Mouse (Mus musculus) thymus, adult 2 months (tissue): ENCODE results near the gene Cd163l1. TPM values are rescaled to one million over a fixed set of nuclear protein-coding genes. Genes with fewer than 3 reads are reported as not detected.

Source experiments
- DNase-seq: peaks from one replicate; pipeline ENCODE4 v3.0.0; 2021
- H3K27ac ChIP-seq: fragments of 200-500 bp; 2 replicates; pipeline ENCODE4 v1.5.1; 2012; ENCODE audit warnings: low read length, control low read depth; ENCODE audit not compliant: control insufficient read depth, insufficient read depth
- H3K27me3 ChIP-seq: fragments of 200-500 bp; 2 replicates; pipeline ENCODE4 v1.6.1; 2012; ENCODE audit warnings: mild to moderate bottlenecking, low read length, moderate library complexity, mixed read lengths; ENCODE audit not compliant: control insufficient read depth, insufficient read depth
- H3K36me3 ChIP-seq: fragments of 200-500 bp; 2 replicates; pipeline ENCODE4 v1.6.1; 2012; ENCODE audit warnings: mild to moderate bottlenecking, low read length, moderate library complexity; ENCODE audit not compliant: control insufficient read depth, insufficient read depth
- H3K4me1 ChIP-seq: fragments of 200-500 bp; replicated peaks from 2 replicates; pipeline ENCODE4 v1.6.1; 2012; ENCODE audit warnings: low read length; ENCODE audit not compliant: control insufficient read depth, insufficient read depth
- H3K4me3 ChIP-seq: fragments of 200-500 bp; 2 replicates; pipeline ENCODE4 v1.5.1; 2012; ENCODE audit warnings: mild to moderate bottlenecking, low read length, control low read depth, moderate library complexity; ENCODE audit not compliant: control insufficient read depth, insufficient read depth
- CTCF ChIP-seq: fragments of 200-500 bp; IDR thresholded peaks from 2 replicates; pipeline ENCODE4 v1.5.1; 2012; ENCODE audit warnings: mild to moderate bottlenecking, control low read depth, low read length, moderate library complexity, borderline replicate concordance; ENCODE audit not compliant: control insufficient read depth, poor library complexity, insufficient read depth; ENCODE audit errors: extremely low read depth
- POLR2A ChIP-seq: fragments of 200-500 bp; IDR thresholded peaks from 2 replicates; pipeline ENCODE4 v1.6.1; 2012; ENCODE audit warnings: mild to moderate bottlenecking, low read length, control low read depth, moderate library complexity; ENCODE audit not compliant: control insufficient read depth, poor library complexity, insufficient read depth; ENCODE audit errors: extremely low read depth
- WGBS: fragments of 180-500 bp; shearing (Covaris S2); methylation state at CpG from one replicate; pipeline ENCODE4 v1.1.7; 2018; 5-methylcytosine and 5-hydroxymethylcytosine counted together
- polyA plus RNA-seq: library from polyadenylated mRNA; depleted of rRNA; stranded (reverse); fragments of >200 nt; gene quantifications from 2 replicates; pipeline ENCODE4 v1.2.3, GENCODE M21; 2012; rRNA removed

The Cd163l1 gene
- 6.0 and 6.1 TPM in 2 replicates for polyA plus RNA-seq

GRCm38 (mm10) chr7:140217967-140218366 lies at the start of gene Cd163l1:
Cd163l1 (plus strand) TSS chr7:140218267.
- no peaks in the 10 kb centered on the region for H3K27me3 ChIP-seq
- 95% methylated on average over 2 of the region's 2 CpGs for WGBS
- H3K36me3 ChIP-seq = no peaks in the 10 kb centered on the region
- H3K4me3 ChIP-seq = no peak within 1 kb of the TSS
- TF ChIP-seq CTCF (no peak), POLR2A (no peak)
- peaks cover 8% of the 10 kb centered on the region for H3K4me1 ChIP-seq
- DNase-seq = no peak
- no peak within 1 kb of the TSS for H3K27ac ChIP-seq

DNA sequence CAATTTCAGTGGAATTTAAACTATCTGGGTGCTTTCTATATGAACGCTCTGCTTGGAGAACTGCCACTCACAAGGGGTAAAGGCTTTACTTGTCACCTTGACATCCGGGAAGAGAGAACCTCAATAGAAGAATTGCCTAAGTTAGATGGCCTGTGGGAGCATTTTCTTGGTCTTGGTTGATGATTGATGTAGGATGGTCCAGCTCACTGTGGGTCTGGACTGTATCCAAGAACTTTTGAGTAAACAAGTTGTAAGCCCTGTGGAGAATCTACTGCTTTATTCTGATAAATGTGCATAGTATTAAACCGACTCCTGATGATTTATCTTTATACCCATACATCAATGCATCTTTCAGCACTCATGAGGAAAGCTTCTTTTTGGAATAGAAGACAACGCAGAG lies 48.7 kb upstream of the Cd163l1 start:
- 95% methylated on average over 4 of the region's 4 CpGs for WGBS
- Histone ChIP-seq H3K4me1 (no peaks in the 10 kb centered on the region), H3K4me3 (no peak overlapping the region), H3K36me3 (no peaks in the 10 kb centered on the region), H3K27me3 (no peaks in the 10 kb centered on the region), H3K27ac (no peak overlapping the region)
- no peak for TF ChIP-seq POLR2A
- no peak for TF ChIP-seq CTCF
- DNase-seq = no peak

- no peaks in the 10 kb centered on the region for H3K4me1 ChIP-seq
- no peaks in the 10 kb centered on the region for H3K27me3 ChIP-seq
- 96% methylated on average over 3 of the region's 3 CpGs for WGBS
- H3K4me3 ChIP-seq = no peak overlapping the region
- TF ChIP-seq POLR2A (no peak), CTCF (no peak)
- H3K36me3 ChIP-seq = no peaks in the 10 kb centered on the region
- no peak for DNase-seq
- H3K27ac ChIP-seq = no peak overlapping the region
Measured at GRCm38 (mm10) chr7:140170863-140171262, 47.2 kb upstream of the Cd163l1 start.

GRCm38 (mm10) chr7:140172936-140173335 lies 45.1 kb upstream of the Cd163l1 start, which contains the start of gene Olfr523:
Olfr523 (plus strand) TSS chr7:140173217.
- TF ChIP-seq POLR2A (no peak), CTCF (no peak)
- Histone ChIP-seq H3K4me1 (no peaks in the 10 kb centered on the region), H3K27me3 (no peaks in the 10 kb centered on the region), H3K4me3 (no peak within 1 kb of the TSS), H3K27ac (no peak within 1 kb of the TSS), H3K36me3 (no peaks in the 10 kb centered on the region)
- no peak for DNase-seq
- WGBS = 5% methylated on average over 1 of the region's 1 CpGs

DNA sequence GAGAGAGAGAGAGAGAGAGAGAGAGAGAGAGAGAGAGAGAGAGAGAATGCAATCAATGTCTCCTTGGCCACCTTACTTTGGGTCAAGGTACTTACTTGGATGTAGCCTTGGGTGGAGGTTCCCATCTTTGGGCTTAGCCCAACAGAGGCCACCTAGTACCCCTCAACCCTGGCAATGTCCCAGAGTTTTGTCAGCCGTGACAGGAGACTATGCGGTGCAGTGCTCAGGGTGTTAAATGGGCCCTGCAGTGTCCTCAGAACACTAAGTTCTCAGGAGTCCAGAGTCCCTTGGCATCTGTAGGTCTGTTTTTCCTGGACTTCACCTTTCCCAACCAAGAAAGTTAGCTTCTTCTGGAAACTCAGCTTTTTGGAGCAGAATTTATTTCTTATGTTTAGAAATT lies 38.9 kb upstream of the Cd163l1 start:
- TF ChIP-seq CTCF (no peak), POLR2A (no peak)
- 100% methylated on average over 2 of the region's 2 CpGs for WGBS
- Histone ChIP-seq H3K4me1 (no peaks in the 10 kb centered on the region), H3K27me3 (no peaks in the 10 kb centered on the region), H3K36me3 (no peaks in the 10 kb centered on the region), H3K27ac (no peak overlapping the region), H3K4me3 (no peak overlapping the region)
- no peak for DNase-seq

- Histone ChIP-seq H3K4me3 (no peak overlapping the region), H3K27ac (no peak overlapping the region), H3K4me1 (no peaks in the 10 kb centered on the region), H3K27me3 (no peaks in the 10 kb centered on the region), H3K36me3 (no peaks in the 10 kb centered on the region)
- TF ChIP-seq CTCF (no peak), POLR2A (no peak)
- DNase-seq = no peak
- 55% methylated on average over 2 of the region's 2 CpGs for WGBS
Measured at GRCm38 (mm10) chr7:140180692-140181091, 37.4 kb upstream of the Cd163l1 start.

GRCm38 (mm10) chr7:140184206-140184605 lies 33.9 kb upstream of the Cd163l1 start:
- 94% methylated on average over 4 of the region's 4 CpGs for WGBS
- no peaks in the 10 kb centered on the region for H3K36me3 ChIP-seq
- no peak overlapping the region for H3K27ac ChIP-seq
- H3K27me3 ChIP-seq = no peaks in the 10 kb centered on the region
- no peak for DNase-seq
- H3K4me1 ChIP-seq = no peaks in the 10 kb centered on the region
- no peak overlapping the region for H3K4me3 ChIP-seq
- TF ChIP-seq POLR2A = no peak
- TF ChIP-seq CTCF = no peak
